Mouse (Mus musculus) G1E (cell line): ENCODE measurements at regions not wholly inside any gene's neighbourhood (a gene's known extent, or its start where the extent isn't known, plus 50 kb on each side); places are given as distances from the start of the nearest gene placed in this dataset.

ENCODE experiments used
- ATAC-seq: 2 replicates; pipeline ENCODE4 v1.8.0; 2016; ENCODE audit warnings: mild to moderate bottlenecking; ENCODE audit not compliant: insufficient number of reproducible peaks, poor library complexity, low FRiP score, severe bottlenecking; ENCODE audit errors: extremely low read depth
- DNase-seq: peaks from one replicate; pipeline ENCODE4 v3.0.0; 2012; ENCODE audit warnings: low spot score
- H3K27me3 ChIP-seq: 2 replicates; pipeline ENCODE4 v1.6.1; 2012; ENCODE audit warnings: mild to moderate bottlenecking, low read length, inconsistent platforms; ENCODE audit not compliant: insufficient read depth
- H3K36me3 ChIP-seq: replicated peaks from 2 replicates; pipeline ENCODE3; 2012; ENCODE audit warnings: mild to moderate bottlenecking, inconsistent platforms
- H3K4me1 ChIP-seq: 2 replicates; pipeline ENCODE4 v1.6.1; 2012; ENCODE audit warnings: low read depth, low read length, inconsistent platforms, mixed read lengths; ENCODE audit not compliant: insufficient read depth
- H3K4me3 ChIP-seq: 2 replicates; pipeline ENCODE4 v1.5.1; 2012; ENCODE audit warnings: low read depth, mild to moderate bottlenecking, inconsistent platforms, low read length, moderate library complexity, mixed read lengths
- H3K9me3 ChIP-seq: replicated peaks from 2 replicates; pipeline ENCODE4 v1.6.1; 2012; ENCODE audit warnings: inconsistent platforms
- CTCF ChIP-seq: IDR thresholded peaks from 2 replicates; pipeline ENCODE4 v1.5.1; 2012; ENCODE audit warnings: low read depth, low read length, inconsistent platforms, mixed read lengths
- GATA1 ChIP-seq: IDR thresholded peaks from 2 replicates; pipeline ENCODE4 v1.6.1; 2012; ENCODE audit warnings: borderline replicate concordance, low read length, inconsistent platforms, mixed read lengths
- GATA2 ChIP-seq: IDR thresholded peaks from 2 replicates; pipeline ENCODE4 v1.6.1; 2012; ENCODE audit warnings: low read depth, low read length, inconsistent platforms, borderline replicate concordance
- POLR2AphosphoS5 ChIP-seq: IDR thresholded peaks from 2 replicates; pipeline ENCODE4 v1.6.1; 2012; ENCODE audit warnings: low read depth, low read length, inconsistent platforms; ENCODE audit not compliant: insufficient replicate concordance
- TAL1 ChIP-seq: conservative IDR thresholded peaks from 2 replicates; pipeline ENCODE4 v1.6.1; 2012; ENCODE audit warnings: low read depth, low read length, inconsistent platforms, mixed read lengths

DNA sequence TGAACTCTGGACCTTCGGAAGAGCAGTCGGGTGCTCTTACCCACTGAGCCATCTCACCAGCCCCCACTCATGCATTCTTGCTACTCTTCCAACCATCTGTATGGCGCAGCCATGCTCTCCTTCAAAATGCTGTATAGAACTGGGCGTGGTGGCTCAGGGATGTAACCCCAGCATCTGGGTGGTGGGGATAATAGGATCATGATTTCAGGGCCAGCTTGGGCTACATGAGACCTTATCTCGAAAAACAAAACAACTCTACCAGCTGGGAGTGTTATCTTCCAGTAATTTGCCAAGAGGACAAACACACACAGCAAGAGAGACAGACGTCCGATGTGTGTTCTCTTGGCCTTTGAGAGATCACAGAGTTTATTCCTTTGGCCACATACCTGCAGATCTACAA lies 69.8 kb upstream of the Lmo2 start:
- H3K4me1 ChIP-seq = peaks cover 68% of the 10 kb centered on the region
- H3K36me3 ChIP-seq = no peaks in the 10 kb centered on the region
- ATAC-seq = peak; percentile 87
- peak; percentile 66 for TF ChIP-seq TAL1
- TF ChIP-seq GATA2 = no peak
- DNase-seq = peak; percentile 53
- H3K27me3 ChIP-seq = no peaks in the 10 kb centered on the region
- no peak overlapping the region; the same call in 1 of the 2 replicates for H3K4me3 ChIP-seq
- H3K9me3 ChIP-seq = no peaks in the 10 kb centered on the region

DNA sequence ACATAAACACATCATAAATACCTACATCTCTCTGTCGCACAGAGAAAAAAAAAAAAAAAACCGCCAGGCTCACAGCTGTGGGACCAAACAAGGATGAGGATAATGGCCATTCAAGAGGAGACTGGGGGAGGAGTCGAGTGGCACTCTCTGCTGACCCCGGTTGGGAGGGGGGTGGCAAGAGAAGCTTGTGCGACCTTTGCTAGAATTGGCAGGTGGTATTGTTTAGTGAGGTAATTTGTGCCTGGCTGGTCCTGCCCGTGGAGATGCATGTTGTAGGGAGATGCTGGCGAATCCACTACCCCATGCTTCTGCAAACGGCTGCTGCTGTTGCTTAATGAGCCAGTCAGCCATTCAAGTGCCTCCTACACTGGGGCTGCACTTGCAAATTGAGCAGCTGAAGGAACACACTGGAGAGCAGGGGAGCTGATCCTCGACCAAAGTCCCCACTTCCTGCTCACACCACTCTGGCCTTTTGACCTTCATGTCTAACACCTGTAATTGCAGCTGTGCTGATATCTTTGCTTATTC lies 66.5 kb upstream of the Lmo2 start:
- H3K4me3 ChIP-seq = no peak overlapping the region
- ATAC-seq = no peak
- H3K4me1 ChIP-seq = peaks cover 87% of the 10 kb centered on the region

DNA sequence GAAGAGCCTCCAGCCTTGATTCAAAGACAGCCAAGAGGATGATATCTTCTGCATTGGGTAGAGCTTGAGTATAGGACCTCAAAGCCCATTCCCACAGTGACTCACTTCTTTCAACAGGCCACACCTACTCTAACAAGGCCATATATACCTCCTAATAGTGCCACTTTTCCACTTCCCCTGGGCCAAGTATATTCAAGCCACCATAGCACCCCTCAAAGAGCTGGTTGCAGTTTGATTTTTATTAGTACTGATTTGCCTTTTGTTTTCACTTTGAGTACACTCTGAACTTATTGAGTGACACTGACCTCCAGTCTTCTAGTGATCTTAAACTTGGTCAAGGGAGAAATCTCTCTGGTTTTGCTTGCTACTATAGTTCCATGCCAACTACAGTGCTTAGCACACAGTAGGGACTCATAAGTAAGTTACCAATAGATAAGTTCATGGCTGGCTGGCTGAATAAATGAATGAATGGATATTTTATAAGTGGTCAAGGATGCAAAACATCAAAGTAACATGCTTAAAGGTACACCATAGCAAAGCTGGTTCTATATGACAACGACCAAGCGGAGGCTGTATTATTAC lies 64.5 kb upstream of the Lmo2 start:
- no peaks in the 10 kb centered on the region for H3K27me3 ChIP-seq
- no peak for TF ChIP-seq GATA2
- TF ChIP-seq POLR2AphosphoS5 = no peak
- peaks cover 90% of the 10 kb centered on the region for H3K4me1 ChIP-seq
- ATAC-seq (no peak), DNase-seq (no peak)
- no peak overlapping the region; the same call in 1 of the 2 replicates for H3K4me3 ChIP-seq
- no peaks in the 10 kb centered on the region for H3K9me3 ChIP-seq
- no peaks in the 10 kb centered on the region for H3K36me3 ChIP-seq

More for the DNA sequence above, 66.5 kb upstream of the Lmo2 start:
- DNase-seq = no peak
- TF ChIP-seq POLR2AphosphoS5 (no peak), CTCF (no peak)
- Histone ChIP-seq H3K9me3 (no peaks in the 10 kb centered on the region), H3K27me3 (no peaks in the 10 kb centered on the region), H3K36me3 (no peaks in the 10 kb centered on the region)

DNA sequence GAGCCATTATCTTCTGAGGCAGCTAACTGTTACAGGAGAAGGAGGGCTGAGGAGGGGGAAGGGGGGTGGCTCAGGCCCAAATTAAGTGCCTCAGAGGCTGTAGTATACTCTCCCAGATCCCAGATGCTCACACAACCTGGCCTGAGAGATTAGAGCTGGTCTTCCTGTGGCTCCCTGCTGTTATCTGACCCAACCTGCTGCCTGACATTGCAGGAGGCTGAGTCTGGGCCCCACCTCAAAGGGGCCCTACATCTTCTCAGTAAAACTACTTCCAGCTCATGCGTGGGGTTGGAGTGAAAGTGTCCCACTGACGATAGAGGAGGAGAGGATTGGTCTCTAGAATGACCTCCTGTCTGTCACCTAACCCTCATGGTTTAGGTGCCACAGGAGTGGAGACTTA lies 64.0 kb upstream of the Lmo2 start:
- H3K36me3 ChIP-seq = no peaks in the 10 kb centered on the region
- TF ChIP-seq GATA1 (no peak), GATA2 (no peak), TAL1 (peak; percentile 99)
- peaks cover 85% of the 10 kb centered on the region for H3K4me1 ChIP-seq
- H3K27me3 ChIP-seq = no peaks in the 10 kb centered on the region
- no peaks in the 10 kb centered on the region for H3K9me3 ChIP-seq
- ATAC-seq (peak; percentile 91), DNase-seq (peak; percentile 79)
- H3K4me3 ChIP-seq = peak overlapping the region; percentile 51; the same call in 1 of the 2 replicates

DNA sequence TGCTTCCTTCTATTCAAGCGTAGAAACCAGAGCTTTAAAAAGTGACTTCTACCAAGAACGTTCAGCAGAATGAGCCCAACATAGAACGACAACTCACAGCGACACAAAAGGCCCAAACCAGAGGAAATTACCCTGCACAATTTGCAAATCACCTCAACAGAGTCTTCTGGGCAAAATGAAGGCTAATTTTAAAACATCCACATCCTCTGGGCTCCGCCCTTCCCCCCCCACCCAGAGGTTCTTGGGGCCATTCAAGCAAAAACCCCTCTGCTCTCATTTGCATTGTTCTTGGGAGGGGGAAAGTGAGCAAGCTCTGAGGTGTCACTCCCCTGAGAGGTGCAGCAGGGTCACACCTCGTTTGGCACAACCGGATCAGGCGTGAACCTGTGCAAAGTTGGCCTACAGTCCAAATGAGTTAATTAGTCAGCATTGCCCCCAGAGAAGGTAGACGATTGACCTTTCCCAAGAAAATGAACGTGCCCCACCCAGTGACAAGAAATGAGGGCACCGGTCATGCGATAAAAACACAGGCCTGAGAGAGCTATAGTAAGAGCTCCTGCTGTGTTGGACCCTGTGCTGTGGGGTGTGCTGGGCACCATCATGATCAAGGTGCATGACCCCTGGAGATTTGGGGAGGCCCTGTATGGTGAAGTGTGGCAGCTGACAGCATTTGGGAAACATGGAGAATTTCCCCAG lies 62.7 kb upstream of the Lmo2 start:
- Histone ChIP-seq H3K4me1 (peaks cover 81% of the 10 kb centered on the region), H3K9me3 (no peaks in the 10 kb centered on the region), H3K4me3 (peak overlapping the region; percentile 45; the same call in 1 of the 2 replicates), H3K36me3 (no peaks in the 10 kb centered on the region), H3K27me3 (no peaks in the 10 kb centered on the region)
- no peak for DNase-seq
- TF ChIP-seq GATA2 (no peak), TAL1 (no peak), POLR2AphosphoS5 (no peak), CTCF (no peak), GATA1 (no peak)
- no peak for ATAC-seq

DNA sequence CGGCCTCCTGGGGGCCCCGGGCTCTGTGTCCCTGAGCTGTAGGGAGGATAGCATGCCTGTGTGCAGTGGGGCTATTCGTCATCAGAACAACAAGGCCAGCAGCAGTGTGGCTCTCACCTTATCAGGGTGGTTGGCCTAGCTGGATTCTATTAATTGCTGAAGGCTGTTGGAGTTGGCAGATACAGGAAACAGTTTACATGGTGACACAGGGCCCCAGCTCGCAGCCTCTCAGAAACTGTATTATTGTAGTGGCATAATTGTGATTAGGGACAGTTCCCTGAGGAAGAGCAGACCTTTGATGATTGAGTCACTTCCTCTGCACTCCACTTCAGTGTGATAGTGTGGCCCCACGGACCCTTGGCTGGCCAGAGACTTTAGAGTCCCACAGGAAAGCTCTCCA lies 61.6 kb upstream of the Lmo2 start:
- TF ChIP-seq POLR2AphosphoS5 = no peak
- no peak for TF ChIP-seq GATA1
- TF ChIP-seq GATA2 = no peak
- no peak for TF ChIP-seq CTCF
- TF ChIP-seq TAL1 = no peak
- peak; percentile 7; the same call in 1 of the 2 replicates for ATAC-seq
- H3K4me3 ChIP-seq = peak overlapping the region; percentile 6; the same call in 1 of the 2 replicates
- no peaks in the 10 kb centered on the region for H3K36me3 ChIP-seq
- no peaks in the 10 kb centered on the region for H3K27me3 ChIP-seq
- peaks cover 84% of the 10 kb centered on the region for H3K4me1 ChIP-seq
- DNase-seq = no peak
- H3K9me3 ChIP-seq = no peaks in the 10 kb centered on the region

DNA sequence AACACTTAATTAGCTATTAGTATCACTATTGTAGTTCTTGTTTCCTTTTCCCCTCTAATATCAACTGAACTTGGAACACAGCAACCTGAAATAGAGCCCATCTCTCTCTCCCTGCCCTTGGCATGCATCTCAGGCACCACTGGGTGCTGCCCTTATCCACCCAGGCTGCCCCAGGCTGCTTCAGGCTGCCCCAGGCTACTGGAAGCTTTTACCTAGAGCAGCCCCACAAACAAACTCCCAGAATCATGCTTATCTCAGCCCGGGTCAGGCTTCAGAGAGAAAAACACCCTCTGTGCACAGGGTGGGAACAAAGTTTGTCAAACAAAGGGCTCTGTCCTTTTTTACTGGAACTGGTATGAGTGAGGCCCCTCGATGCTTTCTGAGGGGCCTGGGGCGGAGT lies 61.0 kb upstream of the Lmo2 start:
- no peak for ATAC-seq
- H3K4me3 ChIP-seq = no peak overlapping the region
- H3K27me3 ChIP-seq = no peaks in the 10 kb centered on the region
- no peaks in the 10 kb centered on the region for H3K9me3 ChIP-seq
- no peaks in the 10 kb centered on the region for H3K36me3 ChIP-seq
- H3K4me1 ChIP-seq = peaks cover 83% of the 10 kb centered on the region
- TF ChIP-seq GATA2 = no peak
- no peak for TF ChIP-seq GATA1
- no peak for TF ChIP-seq POLR2AphosphoS5
- no peak for TF ChIP-seq TAL1
- no peak for TF ChIP-seq CTCF
- DNase-seq = no peak
